Mouse (Mus musculus) splenic B cell, adult 2 months (primary cell): ENCODE results near the gene AI481877.

ENCODE experiments used
- DNase-seq: peaks from one replicate; pipeline ENCODE4 v3.0.0-alpha.2; 2011; ENCODE audit warnings: low read depth, low spot score
- H3K27me3 ChIP-seq: 2 replicates; pipeline ENCODE4 v1.6.1; 2012; ENCODE audit warnings: mild to moderate bottlenecking, low read length, moderate library complexity, mixed read lengths; ENCODE audit not compliant: control insufficient read depth, poor library complexity, insufficient read depth, severe bottlenecking
- H3K36me3 ChIP-seq: 2 replicates; pipeline ENCODE4 v1.6.1; 2012; ENCODE audit warnings: mild to moderate bottlenecking, low read length, moderate library complexity, mixed read lengths; ENCODE audit not compliant: control insufficient read depth, poor library complexity, insufficient read depth, severe bottlenecking

The AI481877 gene

GRCm38 (mm10) chr4:59034325-59034917 lies 104.4 kb downstream of the AI481877 start:
- Histone ChIP-seq H3K36me3 (peaks cover 1% of the 10 kb centered on the region; the same call in 1 of the 2 replicates), H3K27me3 (no peaks in the 10 kb centered on the region)
- DNase-seq = peak; percentile 9

GRCm38 (mm10) chr4:59016922-59017321 lies 121.9 kb downstream of the AI481877 start:
- no peaks in the 10 kb centered on the region; the same call in 1 of the 2 replicates for H3K27me3 ChIP-seq
- H3K36me3 ChIP-seq = peaks cover 4% of the 10 kb centered on the region
- DNase-seq = no peak

DNA sequence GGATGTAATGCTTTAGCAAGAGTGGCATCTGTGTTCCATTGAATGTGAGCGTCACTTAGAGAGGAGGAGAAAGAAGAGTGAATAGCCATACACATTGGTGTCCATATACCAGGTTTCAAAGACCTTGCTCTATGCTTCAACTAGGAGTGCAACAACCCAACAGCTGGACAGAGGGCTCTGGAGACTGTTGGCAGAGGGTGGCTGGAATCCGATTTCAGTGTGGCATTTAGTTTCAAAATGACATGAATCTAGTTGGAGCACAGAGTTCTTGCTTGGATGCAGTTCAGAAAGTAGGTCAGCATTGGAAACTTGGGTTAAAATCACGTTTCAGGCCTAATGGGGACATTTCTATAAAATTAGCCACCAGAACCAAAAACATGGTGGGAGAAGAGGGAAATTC lies 123.6 kb downstream of the AI481877 start:
- no peaks in the 10 kb centered on the region; the same call in none of the 2 replicates for H3K27me3 ChIP-seq
- DNase-seq = no peak
- peaks cover 2% of the 10 kb centered on the region for H3K36me3 ChIP-seq

DNA sequence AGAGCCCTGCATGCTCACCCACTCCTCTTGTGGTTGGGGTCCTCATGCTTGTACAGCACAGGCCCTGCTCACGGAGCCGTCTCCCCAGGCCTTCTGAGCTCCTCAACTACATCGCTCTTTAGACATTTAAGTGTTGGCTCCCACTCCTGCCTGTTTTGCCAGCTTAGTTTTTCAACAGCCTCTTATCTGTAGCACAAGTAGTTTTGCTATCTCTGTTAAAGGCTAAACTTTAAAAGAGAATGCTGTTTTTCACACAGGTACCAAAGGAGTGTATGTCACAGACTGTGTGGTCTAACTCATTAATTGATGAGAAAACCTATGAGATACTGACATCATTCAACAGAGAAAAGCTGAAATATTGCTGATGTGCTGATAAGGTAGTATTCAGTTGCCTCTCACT lies 127.3 kb downstream of the AI481877 start:
- no peak for DNase-seq
- H3K27me3 ChIP-seq = no peaks in the 10 kb centered on the region; the same call in none of the 2 replicates

DNA sequence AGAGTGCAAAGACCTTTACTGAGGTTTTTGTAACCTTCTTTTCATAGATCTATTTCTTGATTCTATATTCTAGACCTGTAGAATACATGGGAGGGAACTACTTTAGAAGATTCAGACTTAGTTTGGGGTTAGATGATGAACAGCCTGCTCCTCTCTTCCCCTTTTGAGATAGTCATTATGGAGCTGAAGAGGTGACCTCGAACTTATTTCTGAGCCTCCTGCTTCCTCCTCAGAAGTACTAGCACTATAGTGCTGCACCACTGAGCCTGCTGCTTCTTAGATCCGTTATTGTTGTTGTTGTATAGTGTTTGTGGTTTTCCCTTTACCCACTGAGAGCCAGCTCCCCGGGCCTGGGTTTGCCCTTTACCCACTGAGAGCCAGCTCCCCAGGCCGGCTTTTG lies 129.1 kb downstream of the AI481877 start:
- DNase-seq = peak; percentile 34
- Histone ChIP-seq H3K36me3 (no peaks in the 10 kb centered on the region; the same call in 1 of the 2 replicates), H3K27me3 (no peaks in the 10 kb centered on the region; the same call in none of the 2 replicates)

More for the DNA sequence above, 127.3 kb downstream of the AI481877 start:
- H3K36me3 ChIP-seq = no peaks in the 10 kb centered on the region; the same call in 1 of the 2 replicates

- peak; percentile 62 for DNase-seq
- H3K27me3 ChIP-seq = no peaks in the 10 kb centered on the region; the same call in none of the 2 replicates
- H3K36me3 ChIP-seq = no peaks in the 10 kb centered on the region; the same call in 1 of the 2 replicates
Measured at GRCm38 (mm10) chr4:59009186-59009585, 129.6 kb downstream of the AI481877 start.

- DNase-seq = no peak
- Histone ChIP-seq H3K27me3 (no peaks in the 10 kb centered on the region; the same call in 1 of the 2 replicates), H3K36me3 (no peaks in the 10 kb centered on the region)
Measured at GRCm38 (mm10) chr4:59007974-59008373, 130.8 kb downstream of the AI481877 start.

GRCm38 (mm10) chr4:59007016-59007415 lies 131.8 kb downstream of the AI481877 start:
- DNase-seq = no peak
- Histone ChIP-seq H3K36me3 (no peaks in the 10 kb centered on the region), H3K27me3 (no peaks in the 10 kb centered on the region; the same call in 1 of the 2 replicates)

GRCm38 (mm10) chr4:59006211-59006610 lies 132.6 kb downstream of the AI481877 start:
- H3K27me3 ChIP-seq = no peaks in the 10 kb centered on the region; the same call in 1 of the 2 replicates
- H3K36me3 ChIP-seq = no peaks in the 10 kb centered on the region
- no peak for DNase-seq

GRCm38 (mm10) chr4:59003806-59004200 lies 135.0 kb downstream of the AI481877 start:
- no peaks in the 10 kb centered on the region for H3K36me3 ChIP-seq
- no peak for DNase-seq
- no peaks in the 10 kb centered on the region for H3K27me3 ChIP-seq

- Histone ChIP-seq H3K36me3 (no peaks in the 10 kb centered on the region), H3K27me3 (no peaks in the 10 kb centered on the region)
- peak; percentile 95 for DNase-seq
Measured at GRCm38 (mm10) chr4:59002948-59003805, 135.6 kb downstream of the AI481877 start, which contains the start of gene Gm20503. TSS of gene Gm20503 (plus strand) at chr4:59003210.

- DNase-seq = peak; percentile 89
- Histone ChIP-seq H3K27me3 (no peaks in the 10 kb centered on the region), H3K36me3 (no peaks in the 10 kb centered on the region)
Measured at GRCm38 (mm10) chr4:59000614-59001013, 138.2 kb downstream of the AI481877 start.

GRCm38 (mm10) chr4:58999686-59000085 lies 139.1 kb downstream of the AI481877 start:
- peak; percentile 85 for DNase-seq
- no peaks in the 10 kb centered on the region for H3K36me3 ChIP-seq
- H3K27me3 ChIP-seq = no peaks in the 10 kb centered on the region

GRCm38 (mm10) chr4:58998688-58999087 lies 140.1 kb downstream of the AI481877 start:
- no peaks in the 10 kb centered on the region for H3K27me3 ChIP-seq
- DNase-seq = no peak
- no peaks in the 10 kb centered on the region for H3K36me3 ChIP-seq

- H3K36me3 ChIP-seq = no peaks in the 10 kb centered on the region
- no peak for DNase-seq
Measured at GRCm38 (mm10) chr4:58997081-58997480, 141.7 kb downstream of the AI481877 start.

More at GRCm38 (mm10) chr4:58997081-58997480, 141.7 kb downstream of the AI481877 start:
- H3K27me3 ChIP-seq = no peaks in the 10 kb centered on the region
